9 mouse cellular contexts compared by ENCODE assay signal in genomic region chr4:142249401-142249800, GRCm38 (mm10). TPM values are rescaled to one million over a fixed set of nuclear protein-coding genes. Genes with fewer than 3 reads are reported as not detected.
DNase-seq lines count a peak whose midpoint lies in the region; ATAC-seq and TF ChIP-seq lines count a peak whose summit lies in the region.
"Had no signal": no experiment of that assay in that cellular context is flagged by ENCODE, and none has a peak within 500 bp of the region (broad histone marks: within the 10 kb centered on the region; RNA-seq: fewer than 3 reads in every experiment).

No protein-coding gene starts in this region.

- TF ChIP-seq CTCF in kidney, adult 2 months (conservative IDR thresholded peaks at IDR 0.05; ENCODE audit: insufficient read depth, insufficient read length, low read depth, low read length) = peak; percentile 71

- no peaks in the 10 kb centered on the region; the same call in 1 of the 2 replicates for H3K9me3 ChIP-seq in forebrain, embryonic 11.5 days (ENCODE audit: control insufficient read depth, low read length)
- peaks cover 4% of the 10 kb centered on the region; the same call in 1 of the 2 replicates for H3K9me3 ChIP-seq in lung, embryonic 16.5 days (ENCODE audit: control insufficient read depth, low read length)

- WGBS in forebrain, embryonic 11.5 days = 23% methylated on average over 9 of the region's 9 CpGs
- 37% methylated on average over 9 of the region's 9 CpGs for WGBS in kidney, adult 2 months
- 19% methylated on average over 9 of the region's 9 CpGs for WGBS in lung, embryonic 16.5 days

- no peak overlapping the region for H3K4me3 ChIP-seq in forebrain, embryonic 11.5 days (ENCODE audit: low read depth, low read length)
- H3K4me3 ChIP-seq in kidney, adult 2 months (ENCODE audit: insufficient read depth, low read depth, low read length) = no peak overlapping the region
- H3K4me3 ChIP-seq in lung, embryonic 16.5 days (ENCODE audit: low read length) = no peak overlapping the region
- H3K4me3 ChIP-seq: limb, embryonic 13.5 days had no signal

- no peaks in the 10 kb centered on the region for H3K36me3 ChIP-seq in forebrain, embryonic 11.5 days (ENCODE audit: control insufficient read depth, insufficient read depth, low read length)
- no peaks in the 10 kb centered on the region for H3K36me3 ChIP-seq in kidney, adult 2 months (ENCODE audit: control insufficient read depth, insufficient read depth, low read length)
- H3K36me3 ChIP-seq in lung, embryonic 16.5 days (ENCODE audit: control insufficient read depth, insufficient read depth, low read length) = no peaks in the 10 kb centered on the region
- H3K36me3 ChIP-seq: limb, embryonic 13.5 days had no signal

- no peak for TF ChIP-seq POLR2A in kidney, adult 2 months (IDR thresholded peaks at IDR 0.05; ENCODE audit: low read depth, low read length)

- no peak overlapping the region for H3K9ac ChIP-seq in forebrain, embryonic 11.5 days (ENCODE audit: low read length)
- H3K9ac ChIP-seq in lung, embryonic 16.5 days (ENCODE audit: low read length) = no peak overlapping the region
- H3K9ac ChIP-seq: limb, embryonic 13.5 days had no signal

- H3K4me2 ChIP-seq in forebrain, embryonic 11.5 days (ENCODE audit: low read depth, low read length, severe bottlenecking) = no peak overlapping the region
- no peak overlapping the region for H3K4me2 ChIP-seq in lung, embryonic 16.5 days (ENCODE audit: low read depth, low read length)
- H3K4me2 ChIP-seq: limb, embryonic 13.5 days had no signal

- peak; percentile 54 for DNase-seq in urinary bladder, postnatal 25 days (ENCODE audit: low spot score)
- no peak for DNase-seq in urinary bladder, adult 2 months (ENCODE audit: low spot score)
- peak; percentile 35 for DNase-seq in c-Kit-positive CD71-positive TER-119-negative erythroid progenitor cells, embryonic 14.5 days (ENCODE audit: low read depth)
- DNase-seq in forebrain, embryonic 11.5 days (ENCODE audit: low spot score) = peak; percentile 80
- peak; percentile 64 for DNase-seq in kidney, adult 2 months
- DNase-seq in retina, embryonic 14.5 days (ENCODE audit: low spot score) = peak; percentile 84
- DNase-seq in ovary, postnatal 10 days (ENCODE audit: low spot score) = no peak

- H3K27me3 ChIP-seq in forebrain, embryonic 11.5 days (ENCODE audit: control insufficient read depth, insufficient read depth, low read length) = no peaks in the 10 kb centered on the region
- H3K27me3 ChIP-seq in kidney, adult 2 months (replicated peaks; ENCODE audit: control insufficient read depth, insufficient read depth, low read length) = no peaks in the 10 kb centered on the region
- no peaks in the 10 kb centered on the region for H3K27me3 ChIP-seq in lung, embryonic 16.5 days (ENCODE audit: control insufficient read depth, insufficient read depth, low read depth, low read length)
- H3K27me3 ChIP-seq: limb, embryonic 13.5 days had no signal

- no peak overlapping the region for H3K27ac ChIP-seq in forebrain, embryonic 11.5 days (ENCODE audit: low read depth, low read length)
- H3K27ac ChIP-seq in kidney, adult 2 months (ENCODE audit: insufficient read depth, low read depth, low read length) = no peak overlapping the region
- H3K27ac ChIP-seq in lung, embryonic 16.5 days (ENCODE audit: low read length) = no peak overlapping the region
- H3K27ac ChIP-seq: limb, embryonic 13.5 days had no signal

- peak; percentile 31; the same call in 1 of the 2 replicates for ATAC-seq in forebrain, embryonic 11.5 days (replicated peaks; ENCODE audit: low FRiP score)
- ATAC-seq in lung, embryonic 16.5 days (ENCODE audit: low read depth) = peak; percentile 42

- H3K4me1 ChIP-seq in forebrain, embryonic 11.5 days (replicated peaks; ENCODE audit: control insufficient read depth, insufficient read depth, low read length) = no peaks in the 10 kb centered on the region
- 0 out of 2 replicates have a peak, but pooled peaks cover 2% of the 10 kb centered on the region for H3K4me1 ChIP-seq in kidney, adult 2 months (ENCODE audit: control insufficient read depth, insufficient read depth, low read length)
- H3K4me1 ChIP-seq in lung, embryonic 16.5 days (replicated peaks; ENCODE audit: control insufficient read depth, insufficient read depth, low read length) = no peaks in the 10 kb centered on the region

RNA-seq across cellular contexts. Expression of gene Kazn, which starts 10.2 kb away (rescaled TPM):
- 13.8 and 15.9 TPM in 2 replicates for polyA plus RNA-seq in urinary bladder, adult 2 months (2012; rRNA removed)
- 17.3 and 18.1 TPM in 2 replicates for polyA plus RNA-seq in forebrain, embryonic 11.5 days (2014; fragmentation: Nextera tagmentation; extraction: Ambion mirVana)
- polyA plus RNA-seq in kidney, adult 2 months (2012; rRNA removed) = 76.1 and 80.8 TPM in 2 replicates
- polyA plus RNA-seq in lung, embryonic 16.5 days (2015; fragmentation: Nextera tagmentation; extraction: Ambion mirVana) = 11.4 and 11.6 TPM in 2 replicates

Comparison
In these comparisons a context has a peak if more than half of its experiments do, and no peak if none do; other contexts are left out.
1. DNase-seq: peak in urinary bladder, postnatal 25 days (single experiment), c-Kit-positive CD71-positive TER-119-negative erythroid progenitor cells, embryonic 14.5 days (single experiment), forebrain, embryonic 11.5 days (single experiment), kidney, adult 2 months (single experiment) and retina, embryonic 14.5 days (single experiment); none in urinary bladder, adult 2 months (single experiment) and ovary, postnatal 10 days (single experiment).